In genomic region chr19:11819143-11819700, GRCm38 (mm10) we compare ENCODE assay signal across 8 mouse cellular contexts. TPM values are rescaled to one million over a fixed set of nuclear protein-coding genes. Genes with fewer than 3 reads are reported as not detected.
DNase-seq lines count a peak whose midpoint lies in the region; ATAC-seq and TF ChIP-seq lines count a peak whose summit lies in the region.

Gene Stx3, minus strand, starts transcription at chr19:11819403.

- H3K4me1 ChIP-seq in lung, postnatal 0 days (ENCODE audit: insufficient read depth, low read depth, low read length) = peaks cover 9% of the 10 kb centered on the region
- H3K4me1 ChIP-seq in heart, postnatal 0 days (ENCODE audit: control insufficient read depth, insufficient read depth) = peaks cover 6% of the 10 kb centered on the region; the same call in 1 of the 2 replicates
- H3K4me1 ChIP-seq in limb, embryonic 15.5 days = peaks cover 14% of the 10 kb centered on the region

- H3K27ac ChIP-seq in lung, postnatal 0 days (ENCODE audit: low read length) = peak within 1 kb of the TSS; percentile 92
- peak within 1 kb of the TSS; percentile 31 for H3K27ac ChIP-seq in heart, postnatal 0 days (ENCODE audit: low read depth)
- no peak within 1 kb of the TSS for H3K27ac ChIP-seq in limb, embryonic 15.5 days

- H3K27me3 ChIP-seq in lung, postnatal 0 days (replicated peaks; ENCODE audit: insufficient read depth, low read length) = no peaks in the 10 kb centered on the region
- no peaks in the 10 kb centered on the region for H3K27me3 ChIP-seq in heart, postnatal 0 days (ENCODE audit: control insufficient read depth, insufficient read depth, low read length)
- peaks cover 46% of the 10 kb centered on the region for H3K27me3 ChIP-seq in limb, embryonic 15.5 days
- H3K27me3 ChIP-seq in splenic B cell, adult 2 months (ENCODE audit: control insufficient read depth, insufficient read depth, low read length, poor library complexity, severe bottlenecking) = peaks cover 3% of the 10 kb centered on the region; the same call in 1 of the 2 replicates

- H3K4me3 ChIP-seq in lung, postnatal 0 days (ENCODE audit: low read depth, low read length) = peak within 1 kb of the TSS; percentile 77
- H3K4me3 ChIP-seq in heart, postnatal 0 days (ENCODE audit: low read depth, low read length) = peak within 1 kb of the TSS; percentile 54
- H3K4me3 ChIP-seq in limb, embryonic 15.5 days = peak within 1 kb of the TSS; percentile 61

- TF ChIP-seq EP300 in lung, postnatal 0 days (IDR thresholded peaks at IDR 0.05) = no peak
- no peak for TF ChIP-seq EP300 in heart, postnatal 0 days (IDR thresholded peaks at IDR 0.05; ENCODE audit: low read depth)

- peak within 1 kb of the TSS; percentile 82 for H3K9ac ChIP-seq in lung, postnatal 0 days (replicated peaks; ENCODE audit: low read depth)
- H3K9ac ChIP-seq in heart, postnatal 0 days (replicated peaks; ENCODE audit: low read depth, low read length) = peak within 1 kb of the TSS; percentile 34
- peak within 1 kb of the TSS; percentile 40 for H3K9ac ChIP-seq in limb, embryonic 15.5 days

- H3K4me2 ChIP-seq in lung, postnatal 0 days (replicated peaks; ENCODE audit: low read depth, low read length) = peak within 1 kb of the TSS; percentile 83
- H3K4me2 ChIP-seq in heart, postnatal 0 days (ENCODE audit: low read depth, low read length) = peak within 1 kb of the TSS; percentile 61
- H3K4me2 ChIP-seq in limb, embryonic 15.5 days = peak within 1 kb of the TSS; percentile 89

- 0 out of 2 replicates have a peak, but pooled peaks have one; percentile 2 for ATAC-seq in cerebellum, adult (ENCODE audit: insufficient number of reproducible peaks, low FRiP score, low TSS enrichment)
- ATAC-seq in lung, postnatal 0 days = no peak
- ATAC-seq in heart, postnatal 0 days (ENCODE audit: insufficient read depth, low read depth) = no peak
- no peak for ATAC-seq in limb, embryonic 15.5 days (ENCODE audit: insufficient number of reproducible peaks, low FRiP score, low TSS enrichment, low read depth)

- H3K36me3 ChIP-seq in lung, postnatal 0 days (ENCODE audit: insufficient read depth, low read length) = no peaks in the 10 kb centered on the region
- no peaks in the 10 kb centered on the region for H3K36me3 ChIP-seq in heart, postnatal 0 days (replicated peaks; ENCODE audit: control insufficient read depth, insufficient read depth, low read length)
- H3K36me3 ChIP-seq in limb, embryonic 15.5 days = no peaks in the 10 kb centered on the region
- no peaks in the 10 kb centered on the region for H3K36me3 ChIP-seq in splenic B cell, adult 2 months (ENCODE audit: control insufficient read depth, insufficient read depth, low read length, poor library complexity, severe bottlenecking)

- no peak for TF ChIP-seq CTCF in lung, postnatal 0 days (IDR thresholded peaks at IDR 0.05)
- TF ChIP-seq CTCF in heart, postnatal 0 days (IDR thresholded peaks at IDR 0.05; ENCODE audit: low read depth) = no peak

- under 1% methylated on average over 20 of the region's 20 CpGs for WGBS in lung, postnatal 0 days
- 2% methylated on average over 20 of the region's 20 CpGs for WGBS in heart, postnatal 0 days
- 1% methylated on average over 20 of the region's 20 CpGs for WGBS in limb, embryonic 15.5 days

- no peaks in the 10 kb centered on the region for H3K9me3 ChIP-seq in lung, postnatal 0 days (ENCODE audit: low read length)
- H3K9me3 ChIP-seq in heart, postnatal 0 days (replicated peaks; ENCODE audit: control insufficient read depth, low read length) = no peaks in the 10 kb centered on the region
- H3K9me3 ChIP-seq in limb, embryonic 15.5 days = no peaks in the 10 kb centered on the region

- DNase-seq in cerebellum, adult 11-12 months = no peak
- DNase-seq in lung, postnatal 0 days (ENCODE audit: low spot score) = peak; percentile 17
- no peak for DNase-seq in lung, postnatal 14 days
- DNase-seq in heart, postnatal 0 days (ENCODE audit: low spot score) = no peak
- peak; percentile 32 for DNase-seq in splenic B cell, adult 2 months (ENCODE audit: low read depth, low spot score)
- no peak for DNase-seq in gastrocnemius, postnatal 10 days

RNA-seq across cellular contexts. Expression of gene Stx3, which starts in this region (rescaled TPM):
- 39.7 and 42.6 TPM in 2 replicates for polyA plus RNA-seq in lung, postnatal 0 days (2015; fragmentation: Nextera tagmentation; extraction: Ambion mirVana)
- total RNA-seq in heart, postnatal 0 days (2014; rRNA removed; ENCODE audit: low replicate concordance) = 8.0 and 10.6 TPM in 2 replicates
- 6.0 and 6.3 TPM in 2 replicates for polyA plus RNA-seq in heart, postnatal 0 days (2015; fragmentation: Nextera tagmentation; extraction: Ambion mirVana)
- 6.2 and 6.4 TPM in 2 replicates for polyA plus RNA-seq in limb, embryonic 15.5 days (2015; fragmentation: Nextera tagmentation; extraction: Ambion mirVana)
- total RNA-seq in gastrocnemius, postnatal 10 days (2021) = 1 to 10 TPM; 2.0 to 2.4 TPM

Comparison
In these comparisons a context has a peak if more than half of its experiments do, and no peak if none do; other contexts are left out.
1. DNase-seq: peak in lung, postnatal 0 days (single experiment) and splenic B cell, adult 2 months (single experiment); none in cerebellum, adult 11-12 months (single experiment), lung, postnatal 14 days (single experiment), heart, postnatal 0 days (single experiment) and gastrocnemius, postnatal 10 days (single experiment).
2. Peak in every context shown above with its lines, with median percentiles within 50 percentile points of each other: H3K4me2 ChIP-seq, H3K4me3 ChIP-seq and H3K9ac ChIP-seq.